Mouse (Mus musculus): ENCODE measurements around the gene Sall1. TPM values are rescaled to one million over a fixed set of nuclear protein-coding genes. Genes with fewer than 3 reads are reported as not detected.

Gene Sall1
- polyA plus RNA-seq, 1 experiment from 2014 or later, result 1.2 TPM

- Histone ChIP-seq H3K27me3 (replicated peaks) (peaks cover 87% of the 10 kb centered on the region), H3K4me3 (replicated peaks) (no peak overlapping the region), H3K27ac (no peak overlapping the region), H3K36me3 (no peaks in the 10 kb centered on the region), H3K4me2 (peak overlapping the region; percentile 37; the same call in 1 of the 2 replicates), H3K4me1 (peaks cover 29% of the 10 kb centered on the region), H3K9ac (no peak overlapping the region), H3K9me3 (no peaks in the 10 kb centered on the region)
- WGBS, result 7% methylated on average over 17 of the region's 17 CpGs
- no peak for ATAC-seq (ENCODE audit: insufficient read depth, low FRiP score, low read depth)
Observed at GRCm38 (mm10) chr8:89045726-89046125, 1.8 kb upstream of the Sall1 start.

GRCm38 (mm10) chr8:89045218-89045601 is 1.2 kb upstream of the Sall1 start:
- no peak for ATAC-seq (ENCODE audit: insufficient read depth, low FRiP score, low read depth)
- peaks cover 86% of the 10 kb centered on the region for H3K27me3 ChIP-seq (replicated peaks)

GRCm38 (mm10) chr8:89044511-89045217 is 702 bp upstream of the Sall1 start:
- H3K4me1 ChIP-seq, result peaks cover 29% of the 10 kb centered on the region
- peak overlapping the region; percentile 51; the same call in 1 of the 2 replicates for H3K4me3 ChIP-seq (replicated peaks)
- H3K9me3 ChIP-seq, result no peaks in the 10 kb centered on the region
- no peaks in the 10 kb centered on the region for H3K36me3 ChIP-seq
- 1% methylated on average over 31 of the region's 31 CpGs for WGBS
- H3K9ac ChIP-seq, result no peak overlapping the region
- no peak for ATAC-seq (ENCODE audit: insufficient read depth, low FRiP score, low read depth)
- no peak overlapping the region for H3K27ac ChIP-seq
- H3K27me3 ChIP-seq (replicated peaks), result peaks cover 87% of the 10 kb centered on the region
- peak overlapping the region; percentile 89; the same call in 1 of the 2 replicates for H3K4me2 ChIP-seq

More at GRCm38 (mm10) chr8:89045218-89045601, 1.2 kb upstream of the Sall1 start:
- no peaks in the 10 kb centered on the region for H3K36me3 ChIP-seq
- H3K4me2 ChIP-seq, result no peak overlapping the region
- peaks cover 29% of the 10 kb centered on the region for H3K4me1 ChIP-seq
- no peaks in the 10 kb centered on the region for H3K9me3 ChIP-seq
- 3% methylated on average over 30 of the region's 30 CpGs for WGBS
- no peak overlapping the region for H3K4me3 ChIP-seq (replicated peaks)
- no peak overlapping the region for H3K27ac ChIP-seq
- H3K9ac ChIP-seq, result no peak overlapping the region

GRCm38 (mm10) chr8:89043371-89043841 is 556 bp downstream of the Sall1 start:
- ATAC-seq (ENCODE audit: insufficient read depth, low FRiP score, low read depth), result peak; percentile 70
- H3K27ac ChIP-seq, result no peak overlapping the region
- H3K9ac ChIP-seq, result no peak overlapping the region
- H3K4me1 ChIP-seq, result peaks cover 29% of the 10 kb centered on the region
- peaks cover 80% of the 10 kb centered on the region for H3K27me3 ChIP-seq (replicated peaks)
- H3K4me3 ChIP-seq (replicated peaks), result peak overlapping the region; percentile 51
- WGBS, result under 1% methylated on average over 28 of the region's 32 CpGs
- H3K36me3 ChIP-seq, result no peaks in the 10 kb centered on the region
- peak overlapping the region; percentile 89 for H3K4me2 ChIP-seq
- no peaks in the 10 kb centered on the region for H3K9me3 ChIP-seq

GRCm38 (mm10) chr8:89042560-89043370 is 1.2 kb downstream of the Sall1 start:
- H3K27ac ChIP-seq, result no peak overlapping the region
- no peak overlapping the region for H3K9ac ChIP-seq
- H3K9me3 ChIP-seq, result no peaks in the 10 kb centered on the region
- under 1% methylated on average over 78 of the region's 80 CpGs for WGBS
- H3K4me3 ChIP-seq (replicated peaks), result peak overlapping the region; percentile 51
- H3K4me2 ChIP-seq, result peak overlapping the region; percentile 89
- peak; percentile 67 for ATAC-seq (ENCODE audit: insufficient read depth, low FRiP score, low read depth)
- peaks cover 29% of the 10 kb centered on the region for H3K4me1 ChIP-seq
- H3K36me3 ChIP-seq, result no peaks in the 10 kb centered on the region
- H3K27me3 ChIP-seq (replicated peaks), result peaks cover 80% of the 10 kb centered on the region

- Histone ChIP-seq H3K4me3 (replicated peaks) (peak overlapping the region; percentile 51), H3K27ac (peak overlapping the region; percentile 48; the same call in 1 of the 2 replicates), H3K36me3 (no peaks in the 10 kb centered on the region), H3K4me1 (peaks cover 29% of the 10 kb centered on the region), H3K4me2 (peak overlapping the region; percentile 89), H3K27me3 (replicated peaks) (peaks cover 81% of the 10 kb centered on the region), H3K9me3 (no peaks in the 10 kb centered on the region), H3K9ac (peak overlapping the region; percentile 48)
- under 1% methylated on average over 35 of the region's 35 CpGs for WGBS
- ATAC-seq (ENCODE audit: insufficient read depth, low FRiP score, low read depth), result no peak
Observed at GRCm38 (mm10) chr8:89042118-89042460, 1.9 kb downstream of the Sall1 start.

GRCm38 (mm10) chr8:89041421-89042117 is 2.4 kb downstream of the Sall1 start:
- H3K27me3 ChIP-seq (replicated peaks), result peaks cover 81% of the 10 kb centered on the region
- H3K4me2 ChIP-seq, result peak overlapping the region; percentile 89
- H3K4me3 ChIP-seq (replicated peaks), result peak overlapping the region; percentile 51
- peak overlapping the region; percentile 48; the same call in 1 of the 2 replicates for H3K27ac ChIP-seq
- ATAC-seq (ENCODE audit: insufficient read depth, low FRiP score, low read depth), result no peak
- peaks cover 29% of the 10 kb centered on the region for H3K4me1 ChIP-seq
- peak overlapping the region; percentile 48 for H3K9ac ChIP-seq
- WGBS, result under 1% methylated on average over 55 of the region's 55 CpGs
- no peaks in the 10 kb centered on the region for H3K36me3 ChIP-seq
- H3K9me3 ChIP-seq, result no peaks in the 10 kb centered on the region

GRCm38 (mm10) chr8:89040751-89041420 is 3.1 kb downstream of the Sall1 start:
- peaks cover 81% of the 10 kb centered on the region for H3K27me3 ChIP-seq (replicated peaks)
- peaks cover 29% of the 10 kb centered on the region for H3K4me1 ChIP-seq
- H3K4me3 ChIP-seq (replicated peaks), result peak overlapping the region; percentile 51
- ATAC-seq (ENCODE audit: insufficient read depth, low FRiP score, low read depth), result no peak
- peak overlapping the region; percentile 89 for H3K4me2 ChIP-seq
- no peak overlapping the region for H3K9ac ChIP-seq
- no peaks in the 10 kb centered on the region for H3K36me3 ChIP-seq
- H3K27ac ChIP-seq, result no peak overlapping the region
- H3K9me3 ChIP-seq, result no peaks in the 10 kb centered on the region
- 8% methylated on average over 40 of the region's 40 CpGs for WGBS

GRCm38 (mm10) chr8:89039890-89040289 is 4.1 kb downstream of the Sall1 start:
- Histone ChIP-seq H3K4me2 (no peak overlapping the region), H3K4me3 (replicated peaks) (no peak overlapping the region), H3K9ac (no peak overlapping the region), H3K9me3 (no peaks in the 10 kb centered on the region), H3K27me3 (replicated peaks) (peaks cover 79% of the 10 kb centered on the region), H3K36me3 (no peaks in the 10 kb centered on the region), H3K27ac (no peak overlapping the region), H3K4me1 (peaks cover 29% of the 10 kb centered on the region)
- ATAC-seq (ENCODE audit: insufficient read depth, low FRiP score, low read depth), result no peak
- WGBS, result 47% methylated on average over 6 of the region's 6 CpGs

GRCm38 (mm10) chr8:89038920-89039319 is 5.0 kb downstream of the Sall1 start:
- no peaks in the 10 kb centered on the region for H3K9me3 ChIP-seq
- ATAC-seq (ENCODE audit: insufficient read depth, low FRiP score, low read depth), result no peak
- no peak overlapping the region for H3K9ac ChIP-seq
- no peak overlapping the region for H3K4me3 ChIP-seq (replicated peaks)
- 68% methylated on average over 4 of the region's 4 CpGs for WGBS
- peaks cover 28% of the 10 kb centered on the region for H3K4me1 ChIP-seq
- H3K27ac ChIP-seq, result no peak overlapping the region
- H3K36me3 ChIP-seq, result no peaks in the 10 kb centered on the region
- no peak overlapping the region for H3K4me2 ChIP-seq
- peaks cover 74% of the 10 kb centered on the region for H3K27me3 ChIP-seq (replicated peaks)

- Histone ChIP-seq H3K4me1 (peaks cover 16% of the 10 kb centered on the region), H3K9ac (no peak overlapping the region), H3K36me3 (no peaks in the 10 kb centered on the region), H3K27ac (no peak overlapping the region), H3K4me3 (replicated peaks) (no peak overlapping the region), H3K9me3 (no peaks in the 10 kb centered on the region), H3K4me2 (no peak overlapping the region), H3K27me3 (replicated peaks) (peaks cover 69% of the 10 kb centered on the region)
- 14% methylated on average over 9 of the region's 9 CpGs for WGBS
- no peak for ATAC-seq (ENCODE audit: insufficient read depth, low FRiP score, low read depth)
Observed at GRCm38 (mm10) chr8:89037536-89038236, 6.3 kb downstream of the Sall1 start.

All from stomach, embryonic 15.5 days (tissue).